28 mouse cellular contexts compared by ENCODE assay signal in the genomic region with DNA sequence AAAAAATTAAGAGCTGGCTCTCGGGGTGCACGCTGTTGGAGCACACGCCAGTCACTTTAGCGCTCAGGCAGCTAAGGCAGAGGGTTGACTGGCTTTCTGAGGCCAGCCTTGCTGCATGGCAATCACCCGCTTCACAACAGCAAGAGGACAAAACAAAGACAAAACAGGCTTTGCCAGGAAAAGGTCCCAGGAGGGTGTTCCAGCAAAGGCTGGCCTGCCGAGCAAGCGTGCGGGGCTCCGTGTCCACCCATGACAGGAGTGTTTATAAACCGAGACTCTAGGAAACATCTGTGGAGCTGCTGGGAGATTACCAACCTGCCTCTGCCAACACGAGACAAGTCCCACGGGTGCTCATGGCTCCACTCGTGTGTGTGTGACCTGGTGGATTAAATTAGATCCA. TPM values are rescaled to one million over a fixed set of nuclear protein-coding genes. Genes with fewer than 3 reads are reported as not detected.
DNase-seq lines count a peak whose midpoint lies in the region; ATAC-seq and TF ChIP-seq lines count a peak whose summit lies in the region.
"Had no signal": no experiment of that assay in that cellular context is flagged by ENCODE, and none has a peak within 500 bp of the region (broad histone marks: within the 10 kb centered on the region; RNA-seq: fewer than 3 reads in every experiment).

No protein-coding gene starts in this region.

- intact Hi-C loops in gastrocnemius, postnatal 36 days (cut with DNase I): no loop called here

- ATAC-seq in midbrain, embryonic 14.5 days (ENCODE audit: low FRiP score, low TSS enrichment): no peak
- ATAC-seq in midbrain, embryonic 13.5 days: no peak
- ATAC-seq: forebrain, embryonic 15.5 days; inflammation-experienced regulatory T-cells, adult 6 months had no signal

- DNase-seq in gastrocnemius, postnatal 25 days: peak; percentile 28
- DNase-seq in gastrocnemius, postnatal 36 days: no peak
- peak; percentile 42 for DNase-seq in midbrain, embryonic 14.5 days
- peak; percentile 44 for DNase-seq in brain, embryonic 14.5 days (ENCODE audit: low read depth)
- peak; percentile 33 for DNase-seq in lung, postnatal 10 days
- no peak for DNase-seq in c-Kit-positive CD71-positive TER-119-positive erythroid progenitor cells, embryonic 14.5 days (ENCODE audit: low spot score)
- DNase-seq in cerebellum, postnatal 10 days: no peak
- DNase-seq: adrenal gland, postnatal 14 days; cerebellum, adult 2 months; cerebellum, postnatal 25 days; heart, adult 2 months; heart, postnatal 4 days; kidney, adult 11 months; kidney, postnatal 25 days; liver, embryonic 13.5 days; right cerebral cortex, postnatal 25 days; thymus, postnatal 14 days had no signal

- no peak for TF ChIP-seq POLR2A in brain, embryonic 14.5 days (IDR thresholded peaks at IDR 0.05; ENCODE audit: borderline replicate concordance, extremely low read depth, insufficient read depth, insufficient read length, poor library complexity, severe bottlenecking)

- TF ChIP-seq CTCF in brain, embryonic 14.5 days (IDR thresholded peaks at IDR 0.05; ENCODE audit: borderline replicate concordance, extremely low read depth, insufficient read depth, insufficient read length): no peak

- no peak overlapping the region for H3K27ac ChIP-seq in midbrain, embryonic 14.5 days (replicated peaks; ENCODE audit: low read depth, low read length)
- H3K27ac ChIP-seq in midbrain, embryonic 13.5 days: no peak overlapping the region
- H3K27ac ChIP-seq: forebrain, embryonic 15.5 days; heart, adult 2 months; hindbrain, embryonic 14.5 days; kidney, embryonic 15.5 days; layer of hippocampus, adult 2 months; left cerebral cortex, adult 2 months; limb, embryonic 12.5 days; lung, embryonic 15.5 days; midbrain, embryonic 10.5 days had no signal

- H3K9me3 ChIP-seq in midbrain, embryonic 14.5 days (ENCODE audit: control insufficient read depth, low read length): no peaks in the 10 kb centered on the region
- H3K9me3 ChIP-seq in midbrain, embryonic 13.5 days: no peaks in the 10 kb centered on the region
- H3K9me3 ChIP-seq: forebrain, embryonic 15.5 days; heart, embryonic 12.5 days; kidney, embryonic 15.5 days; limb, embryonic 12.5 days; liver, embryonic 13.5 days; lung, embryonic 15.5 days; midbrain, embryonic 10.5 days had no signal

- H3K36me3 ChIP-seq in midbrain, embryonic 14.5 days (ENCODE audit: control insufficient read depth, insufficient read depth, low read length): no peaks in the 10 kb centered on the region
- 0 out of 2 replicates have a peak, but pooled peaks cover 4% of the 10 kb centered on the region for H3K36me3 ChIP-seq in midbrain, embryonic 13.5 days
- H3K36me3 ChIP-seq: forebrain, embryonic 15.5 days; lung, embryonic 15.5 days had no signal

- H3K4me2 ChIP-seq in midbrain, embryonic 14.5 days (ENCODE audit: low read length): no peak overlapping the region
- no peak overlapping the region for H3K4me2 ChIP-seq in midbrain, embryonic 13.5 days (replicated peaks)
- H3K4me2 ChIP-seq: forebrain, embryonic 15.5 days; heart, embryonic 12.5 days; hindbrain, embryonic 14.5 days; kidney, embryonic 15.5 days; limb, embryonic 12.5 days; liver, embryonic 13.5 days; lung, embryonic 15.5 days had no signal

- WGBS in midbrain, embryonic 14.5 days: 70% methylated on average over 13 of the region's 13 CpGs
- 78% methylated on average over 13 of the region's 13 CpGs for WGBS in midbrain, embryonic 13.5 days

- no peak overlapping the region for H3K9ac ChIP-seq in midbrain, embryonic 14.5 days (replicated peaks; ENCODE audit: low read length)
- no peak overlapping the region for H3K9ac ChIP-seq in midbrain, embryonic 13.5 days (replicated peaks)
- H3K9ac ChIP-seq: forebrain, embryonic 15.5 days; heart, embryonic 12.5 days; hindbrain, embryonic 14.5 days; kidney, embryonic 15.5 days; limb, embryonic 12.5 days; liver, embryonic 13.5 days; lung, embryonic 15.5 days had no signal

- no peaks in the 10 kb centered on the region for H3K27me3 ChIP-seq in midbrain, embryonic 14.5 days (ENCODE audit: control insufficient read depth, insufficient read depth, low read length)
- no peaks in the 10 kb centered on the region for H3K27me3 ChIP-seq in midbrain, embryonic 13.5 days
- H3K27me3 ChIP-seq: forebrain, embryonic 15.5 days; heart, embryonic 12.5 days; kidney, embryonic 15.5 days; limb, embryonic 12.5 days; liver, embryonic 13.5 days; lung, embryonic 15.5 days had no signal

- H3K4me1 ChIP-seq in midbrain, embryonic 14.5 days (ENCODE audit: control insufficient read depth, insufficient read depth, low read length): 0 out of 2 replicates have a peak, but pooled peaks cover 2% of the 10 kb centered on the region
- H3K4me1 ChIP-seq in midbrain, embryonic 13.5 days (replicated peaks): peaks cover 10% of the 10 kb centered on the region; the same call in 1 of the 2 replicates
- H3K4me1 ChIP-seq: forebrain, embryonic 15.5 days had no signal

- H3K4me3 ChIP-seq in midbrain, embryonic 14.5 days (replicated peaks; ENCODE audit: low read depth, low read length): no peak overlapping the region
- no peak overlapping the region for H3K4me3 ChIP-seq in midbrain, embryonic 13.5 days (replicated peaks)
- H3K4me3 ChIP-seq: forebrain, embryonic 15.5 days; heart, adult 2 months; heart, embryonic 12.5 days; kidney, embryonic 15.5 days; layer of hippocampus, adult 2 months; left cerebral cortex, adult 2 months; limb, embryonic 12.5 days; liver, embryonic 13.5 days; lung, embryonic 15.5 days; midbrain, embryonic 10.5 days had no signal

RNA-seq across cellular contexts. Expression of a gene that starts 34.1 kb away (rescaled TPM):
- total RNA-seq in gastrocnemius, postnatal 25 days (2021): 10 to 100 TPM; 11.7 to 25.2 TPM
- total RNA-seq in gastrocnemius, postnatal 36 days (2021): 10 to 100 TPM; 20.3 to 20.5 TPM
- 22.8 and 26.8 TPM in 2 replicates for polyA plus RNA-seq in midbrain, embryonic 14.5 days (2014; fragmentation: Nextera tagmentation; extraction: Ambion mirVana)
- polyA plus RNA-seq in midbrain, embryonic 13.5 days (2015; fragmentation: Nextera tagmentation; extraction: Ambion mirVana): 22.1 and 22.8 TPM in 2 replicates
- polyA plus RNA-seq in brain, embryonic 14.5 days (2012; rRNA removed): 43.1 and 45.0 TPM in 2 replicates

Comparison
In these comparisons a context has a peak if more than half of its experiments do, and no peak if none do; other contexts are left out.
1. DNase-seq: peak in gastrocnemius, postnatal 25 days (single experiment), midbrain, embryonic 14.5 days (single experiment), brain, embryonic 14.5 days (single experiment) and lung, postnatal 10 days (single experiment); none in gastrocnemius, postnatal 36 days (0 of 2), c-Kit-positive CD71-positive TER-119-positive erythroid progenitor cells, embryonic 14.5 days (single experiment) and cerebellum, postnatal 10 days (0 of 2).